Mouse (Mus musculus): ENCODE results near the gene Mtus2.

DNA sequence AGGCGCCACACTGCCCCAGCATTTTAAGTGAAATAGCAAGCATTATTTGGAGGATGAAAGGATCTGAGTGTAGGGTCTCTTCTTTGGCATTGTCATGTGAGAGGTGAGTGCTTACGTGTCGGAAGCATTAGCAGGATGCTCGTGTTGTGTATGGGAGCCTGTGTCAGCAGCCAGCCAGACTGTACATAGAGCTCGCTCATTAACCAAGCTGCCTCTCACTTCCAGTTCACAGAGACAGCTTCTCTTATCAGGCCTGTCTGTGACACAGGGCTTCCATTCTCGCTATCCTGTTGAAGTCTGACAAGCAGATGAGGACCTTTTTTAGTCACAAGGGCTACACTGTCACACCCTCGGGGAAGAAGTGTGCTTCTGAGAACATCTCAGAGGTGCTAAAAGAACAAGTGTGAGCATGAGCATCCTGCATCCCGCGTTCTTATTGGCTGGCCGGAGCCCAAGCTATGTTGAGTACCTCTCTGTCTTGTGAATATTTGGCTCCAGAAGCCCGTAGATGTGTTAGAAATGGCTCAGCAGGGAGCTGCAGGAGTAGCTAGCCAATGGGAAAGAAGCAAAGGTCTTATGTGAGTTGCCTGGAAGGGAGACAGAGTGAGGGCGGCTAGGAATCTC lies 189.2 kb downstream of the Mtus2 start:
- TF ChIP-seq CTCF (IDR thresholded peaks at IDR 0.05; ENCODE audit: low read depth), result no peak
- no peak for TF ChIP-seq EP300 (IDR thresholded peaks at IDR 0.05; ENCODE audit: low read depth)

Data from liver, postnatal 0 days (tissue).